Mouse (Mus musculus) thymus, postnatal 36 days (tissue): ENCODE results near the gene Wnt7b.
A peak's percentile ranks its signal among the peaks of the same experiment; 100 is the strongest.

Experiments used
- DNase-seq, 2 experiments: peaks; one replicate each; pipeline ENCODE4 v3.0.0; 2022; ENCODE audit warnings: mixed read lengths in 2 of 2

The Wnt7b gene

DNA sequence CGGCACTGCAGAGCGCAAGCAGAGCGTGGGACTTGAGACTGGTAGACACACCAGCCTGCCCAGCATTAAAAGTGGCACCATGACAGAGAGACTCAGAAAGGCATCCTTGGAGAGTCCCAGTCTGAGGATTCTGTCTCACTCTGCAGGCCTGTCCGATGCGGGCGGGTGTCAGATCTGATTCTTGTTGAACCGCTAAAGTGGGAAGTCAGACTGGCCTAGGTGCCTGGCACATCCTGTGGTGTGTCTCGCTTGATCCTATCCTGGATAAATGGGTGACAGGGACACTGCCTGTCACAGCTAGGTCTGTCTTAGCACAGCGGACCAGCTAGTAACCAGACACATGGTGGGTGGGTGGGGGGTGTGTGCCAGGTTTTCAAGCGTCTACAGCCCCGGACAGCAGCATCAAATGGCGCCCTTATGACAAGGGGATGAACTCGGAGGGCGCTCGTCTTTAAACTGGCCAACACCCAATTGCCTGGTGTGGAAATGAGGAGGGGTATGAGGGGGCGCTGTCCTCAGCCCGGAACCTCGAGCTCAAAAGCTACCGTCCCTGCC lies at the start of gene Wnt7b:
TSS of gene Wnt7b (minus strand) at position 118 of the 555 bp plus-strand sequence.
- no peak for DNase-seq

GRCm38 (mm10) chr15:85631591-85631990 lies 49.3 kb upstream of the Wnt7b start:
- DNase-seq, result no peak

- no peak for DNase-seq
Measured at GRCm38 (mm10) chr15:85629924-85630545, 47.8 kb upstream of the Wnt7b start.

- no peak for DNase-seq
Measured at GRCm38 (mm10) chr15:85625666-85626279, 43.5 kb upstream of the Wnt7b start.

DNA sequence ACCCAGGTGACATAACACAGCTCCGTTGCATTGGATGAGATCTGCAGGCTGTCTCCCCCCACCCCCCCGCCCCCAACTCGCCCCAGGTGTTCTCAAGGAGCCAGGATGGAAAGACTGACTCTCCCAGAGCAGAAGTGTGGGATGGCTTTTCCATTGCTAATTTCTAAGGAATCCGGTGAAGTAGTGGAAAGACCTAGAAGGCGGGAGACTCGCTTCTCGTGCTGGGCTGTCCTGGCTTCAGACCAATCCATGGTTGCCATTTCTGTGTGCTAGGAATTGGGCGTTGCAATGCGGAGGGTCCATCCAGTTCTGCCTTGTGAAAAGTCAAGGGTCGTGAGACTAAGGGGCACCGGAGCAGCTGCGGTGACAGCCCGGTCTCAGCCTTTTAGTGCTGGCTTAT lies 39.9 kb upstream of the Wnt7b start:
- no peak for DNase-seq

- no peak for DNase-seq
Measured at GRCm38 (mm10) chr15:85615537-85616100, 33.3 kb upstream of the Wnt7b start.

- DNase-seq, result no peak
Measured at GRCm38 (mm10) chr15:85615075-85615474, 32.8 kb upstream of the Wnt7b start.

GRCm38 (mm10) chr15:85613358-85614266 lies 31.3 kb upstream of the Wnt7b start:
- no peak for DNase-seq

DNA sequence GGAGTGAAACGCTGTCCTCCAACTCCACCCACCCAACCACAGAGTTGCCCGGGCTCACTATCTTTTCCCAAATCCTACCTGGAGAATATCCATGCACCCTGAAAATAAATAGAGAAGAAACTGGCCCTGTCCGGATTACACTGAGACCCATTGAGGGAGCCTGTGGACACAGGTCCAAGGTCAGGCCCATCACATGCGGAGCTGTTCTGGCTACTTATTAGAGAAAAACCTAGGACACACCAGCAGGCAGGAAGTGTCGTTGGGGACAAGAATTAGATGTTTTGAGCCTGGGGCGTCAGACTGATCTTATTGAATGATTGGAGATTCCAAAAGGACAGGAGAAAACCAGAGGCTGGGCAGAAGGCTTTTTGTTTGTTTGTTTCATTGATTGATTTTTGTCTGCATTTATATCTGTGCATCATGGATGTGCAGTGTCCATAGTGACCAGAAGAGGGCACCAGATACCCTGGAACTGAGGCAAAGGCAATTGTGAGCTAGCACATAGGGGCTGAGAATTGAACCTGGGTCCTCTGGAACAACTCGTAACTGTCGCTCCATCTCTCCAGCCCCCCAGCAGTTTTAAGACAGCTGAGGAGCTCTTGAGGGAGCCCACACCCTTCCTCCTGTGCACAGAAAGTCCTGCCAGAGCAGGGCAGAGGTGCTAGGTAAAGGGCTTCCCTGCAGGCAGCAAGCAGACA lies 30.5 kb upstream of the Wnt7b start:
- DNase-seq, result peak in 1 of 2 experiments; percentile 48

DNA sequence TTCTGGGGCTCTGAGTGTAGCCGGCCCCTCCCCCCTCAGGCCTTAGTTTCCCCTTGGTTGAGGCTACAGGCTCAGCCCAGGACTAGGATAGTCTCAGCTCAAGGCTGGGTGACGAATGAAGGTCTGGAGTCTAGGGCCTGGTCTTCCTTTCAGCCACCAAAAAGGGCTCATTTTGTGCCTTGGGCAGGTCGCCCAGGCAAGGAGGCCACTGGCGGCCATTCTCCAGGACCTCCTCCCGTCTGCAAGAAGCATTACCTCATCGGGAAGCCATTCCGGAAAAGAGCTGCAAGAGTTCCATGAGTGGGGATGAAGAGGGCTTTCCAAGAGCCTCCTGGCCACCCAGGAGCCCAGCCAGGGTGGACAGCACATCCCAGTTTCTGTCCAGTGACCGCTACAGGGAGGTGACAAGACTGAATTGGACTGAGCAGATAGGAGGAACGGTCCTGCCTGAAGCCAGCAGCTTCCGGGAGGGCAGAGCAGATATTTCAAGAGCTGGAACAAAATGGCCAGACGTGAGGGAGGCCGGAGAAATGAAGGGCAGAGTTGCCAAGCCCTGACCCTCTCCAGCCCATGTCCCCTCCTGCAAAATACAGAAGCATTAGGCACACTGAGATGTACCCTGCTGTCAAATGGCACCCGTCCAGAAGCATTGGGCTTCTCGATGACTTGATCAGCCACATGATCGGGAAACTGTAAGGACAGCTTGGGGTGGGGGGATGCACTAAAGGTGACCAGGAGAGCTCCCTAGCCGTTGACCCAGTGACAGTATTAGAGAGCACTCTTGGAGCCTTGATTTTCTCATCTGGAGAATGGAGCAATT lies 29.6 kb upstream of the Wnt7b start:
- DNase-seq, result no peak

GRCm38 (mm10) chr15:85610618-85611218 lies 28.4 kb upstream of the Wnt7b start:
- DNase-seq, result peak; percentile 69 to 73

DNA sequence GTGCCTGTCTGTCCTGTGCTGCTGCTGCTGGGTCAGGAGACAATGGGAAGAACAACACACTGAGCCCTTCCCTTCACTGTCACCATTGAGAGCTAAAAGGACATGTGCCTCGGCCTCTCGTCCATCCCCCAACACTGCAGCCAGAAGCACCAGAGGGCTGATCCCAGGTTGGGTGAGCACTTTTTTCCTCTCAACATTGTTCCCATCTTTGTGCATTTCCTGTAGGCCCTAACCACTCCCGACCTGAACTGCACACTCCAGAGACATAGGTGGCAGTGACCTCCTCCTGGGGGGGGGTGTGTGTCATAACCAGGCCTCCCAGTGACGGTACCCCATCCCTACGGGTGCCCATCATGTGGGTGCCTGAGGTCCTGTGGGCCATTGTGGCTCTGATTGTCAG lies 27.8 kb upstream of the Wnt7b start:
- no peak for DNase-seq

DNA sequence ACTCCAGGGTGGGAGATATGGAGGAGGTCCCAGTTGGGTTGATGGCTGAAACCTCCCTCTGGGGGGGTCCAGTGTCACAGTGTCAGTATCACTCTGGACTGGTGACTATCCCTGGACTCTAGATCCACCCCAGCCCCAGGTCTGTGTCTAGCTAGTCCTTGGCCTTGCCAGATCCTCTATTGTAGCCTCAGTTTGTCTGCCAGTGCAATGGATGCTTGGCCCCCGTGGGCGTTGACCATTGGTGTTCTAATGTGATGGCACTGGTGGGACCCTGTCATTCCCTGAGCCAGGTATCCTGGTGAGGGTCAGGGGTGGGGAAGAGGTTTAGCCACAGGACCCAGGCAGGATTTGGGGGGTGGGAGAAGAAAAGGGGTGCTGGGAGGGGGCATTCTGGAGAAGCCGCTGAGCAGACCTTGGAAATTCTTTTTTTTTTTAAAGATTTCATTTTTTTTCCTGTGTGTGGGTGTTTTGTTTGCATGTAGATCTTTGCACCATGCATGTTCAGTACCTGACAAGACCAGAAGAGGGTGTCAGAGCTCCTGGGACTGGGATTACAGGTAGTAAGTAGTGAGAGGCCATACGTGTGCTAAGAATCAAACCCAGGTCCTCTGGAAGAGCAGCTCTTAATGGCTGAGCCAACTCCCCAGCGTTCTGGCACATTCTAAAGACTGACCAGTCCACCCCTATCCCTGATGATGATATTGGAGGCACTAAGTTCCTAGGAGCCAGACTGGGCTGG lies 27.2 kb upstream of the Wnt7b start:
- no peak for DNase-seq

DNA sequence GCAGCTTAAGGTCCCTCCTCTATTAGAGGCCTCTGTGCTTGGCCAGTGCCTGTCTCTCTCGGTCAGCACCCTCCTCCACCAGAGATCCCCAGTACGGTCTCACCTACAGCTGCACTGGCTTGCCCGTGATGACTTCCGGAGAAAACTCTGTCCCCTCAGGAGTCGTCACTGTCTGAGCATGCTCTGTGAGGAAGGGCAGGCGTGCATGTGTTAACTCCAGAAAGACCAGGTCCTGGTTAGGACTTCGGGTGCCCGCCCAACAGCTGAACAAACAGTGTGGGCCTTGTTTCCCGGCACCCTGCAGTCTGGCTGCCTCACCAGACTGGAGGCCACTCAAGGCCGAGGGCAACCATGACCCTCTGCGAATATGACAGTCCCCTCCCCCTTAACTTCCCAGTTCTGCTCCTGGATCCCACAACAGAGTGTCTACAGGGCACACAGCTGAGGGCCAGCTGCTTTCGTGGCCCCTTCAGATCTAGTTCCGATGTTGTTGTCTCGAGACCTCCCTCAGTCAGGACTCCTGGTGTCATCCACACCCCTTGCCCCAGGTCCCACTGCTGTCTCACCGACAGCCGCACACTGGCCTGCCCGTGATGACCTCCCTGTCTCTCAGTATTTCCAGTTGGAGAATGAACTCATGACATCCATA lies 23.8 kb upstream of the Wnt7b start:
- DNase-seq, result no peak

DNA sequence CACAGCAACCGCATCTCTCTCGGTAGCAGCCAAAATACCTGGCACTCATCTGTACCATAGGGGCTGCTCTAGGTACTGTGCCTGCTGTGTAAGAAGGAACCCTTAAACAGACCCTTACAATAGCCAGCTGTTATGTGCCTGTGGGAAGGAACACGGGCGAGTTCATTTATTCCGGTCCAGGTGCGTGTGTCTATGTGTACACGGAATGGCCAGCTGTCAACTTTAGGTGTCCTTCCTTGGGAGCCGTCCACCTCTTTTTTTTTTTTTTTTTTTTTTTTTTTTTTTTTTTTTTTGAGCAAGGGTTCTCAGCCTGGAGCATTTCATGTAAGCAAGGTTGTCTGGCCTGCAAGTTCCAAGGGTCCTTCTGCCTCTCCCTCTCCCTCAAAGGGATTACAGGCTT lies 22.7 kb upstream of the Wnt7b start:
- no peak for DNase-seq

DNA sequence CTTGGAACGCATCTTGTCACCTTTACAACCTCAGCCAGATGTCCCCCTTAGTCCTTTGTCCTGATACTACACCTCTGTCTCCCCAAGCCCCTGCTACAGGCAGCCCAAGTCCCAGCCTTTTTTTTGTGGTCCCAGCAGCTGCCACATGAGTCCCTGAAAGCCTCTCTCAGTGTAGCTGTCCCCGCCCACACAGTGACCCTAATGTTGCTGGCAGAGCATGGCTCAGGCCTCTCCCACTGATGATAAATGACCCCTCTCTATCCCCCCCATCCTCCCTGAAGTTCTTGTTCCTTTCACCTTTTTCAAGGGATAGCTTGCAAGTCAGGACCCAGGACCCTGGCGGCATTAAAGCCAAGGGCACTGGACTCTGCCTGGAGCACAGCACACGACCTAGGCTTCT lies 22.2 kb upstream of the Wnt7b start:
- no peak for DNase-seq

DNA sequence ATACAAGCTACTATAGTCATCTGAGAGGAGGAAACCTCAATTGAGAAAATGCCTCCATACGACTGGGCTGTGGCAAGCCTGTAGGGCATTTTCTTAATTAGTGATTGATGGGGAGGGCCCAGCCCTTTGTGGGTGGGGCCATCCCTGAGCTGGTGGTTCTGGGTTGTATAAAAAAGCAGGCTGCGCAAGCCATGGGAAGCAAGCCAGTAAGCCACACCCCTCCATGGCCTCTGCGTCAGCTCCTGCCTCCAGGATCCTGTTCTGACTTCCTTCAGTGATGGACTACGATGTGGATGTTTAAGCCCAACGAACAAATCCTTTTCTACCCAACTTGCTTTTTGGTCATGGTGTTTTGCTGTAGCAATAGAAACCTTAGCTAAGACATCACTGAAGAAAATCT lies 21.1 kb upstream of the Wnt7b start:
- no peak for DNase-seq

GRCm38 (mm10) chr15:85602733-85603132 lies 20.5 kb upstream of the Wnt7b start:
- no peak for DNase-seq

GRCm38 (mm10) chr15:85602021-85602420 lies 19.7 kb upstream of the Wnt7b start:
- no peak for DNase-seq

DNA sequence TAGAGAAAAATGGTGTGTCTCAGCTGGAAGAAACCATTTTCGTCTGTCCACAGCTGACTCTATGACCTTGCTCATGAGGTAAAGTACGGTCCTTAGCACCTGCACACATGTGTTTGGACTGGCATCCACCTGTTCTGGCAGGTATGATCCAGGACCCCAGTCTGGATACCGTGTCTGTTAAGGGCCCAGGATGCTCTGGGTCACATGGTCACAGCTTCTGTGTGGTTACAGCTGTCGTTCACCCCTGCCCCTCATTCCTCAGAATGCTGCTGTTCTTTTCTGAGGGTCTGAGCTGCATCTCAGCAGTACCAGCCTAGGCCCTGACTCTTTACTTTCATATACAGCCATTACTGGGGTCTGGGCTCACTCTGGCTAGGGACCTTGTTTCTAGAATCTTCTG lies 18.9 kb upstream of the Wnt7b start:
- no peak for DNase-seq
